Mouse (Mus musculus): Measurements from ENCODE around the gene Olfr1463. TPM values are rescaled to one million over a fixed set of nuclear protein-coding genes. Genes with fewer than 3 reads are reported as not detected.

Gene Olfr1463
- total RNA-seq (2018; cell fraction: chromatin; rRNA removed), result not detected
- not detected for total RNA-seq (2018; cell fraction: cytosol; rRNA removed)
- not detected for total RNA-seq (2018; cell fraction: nucleus; rRNA removed)
- not detected in 3 replicates for polyA plus RNA-seq (2018)

- no peaks in the 10 kb centered on the region for H3K36me3 ChIP-seq (ENCODE audit: inconsistent target)
- H3K79me2 ChIP-seq (ENCODE audit: inconsistent target), result no peaks in the 10 kb centered on the region
- H3K4me3 ChIP-seq (ENCODE audit: inconsistent target), result no peak within 1 kb of the TSS
- H3K27ac ChIP-seq, result no peak within 1 kb of the TSS
Measured at GRCm38 (mm10) chr19:13231028-13231427, at the start of gene Olfr1463. Olfr1463 (plus strand) TSS chr19:13231328.

GRCm38 (mm10) chr19:13185434-13185833 lies 45.7 kb upstream of the Olfr1463 start, which contains the start of gene Olfr1462:
Olfr1462 (plus strand) TSS chr19:13185734.
- H3K4me3 ChIP-seq (ENCODE audit: inconsistent target), result no peak within 1 kb of the TSS
- no peaks in the 10 kb centered on the region for H3K79me2 ChIP-seq (ENCODE audit: inconsistent target)
- no peak within 1 kb of the TSS for H3K27ac ChIP-seq
- 89% methylated on average over 1 of the region's 1 CpGs for WGBS (ENCODE audit: missing documents)
- no peaks in the 10 kb centered on the region for H3K36me3 ChIP-seq (ENCODE audit: inconsistent target)

- Histone ChIP-seq H3K4me3 (ENCODE audit: inconsistent target) (no peak overlapping the region), H3K27ac (no peak overlapping the region), H3K79me2 (ENCODE audit: inconsistent target) (no peaks in the 10 kb centered on the region), H3K36me3 (ENCODE audit: inconsistent target) (no peaks in the 10 kb centered on the region)
- WGBS (ENCODE audit: missing documents), result 93% methylated on average over 11 of the region's 11 CpGs
Measured at GRCm38 (mm10) chr19:13221666-13222065, 9.5 kb upstream of the Olfr1463 start.

Other genes with a start within 250 kb of the Olfr1463 start
- not detected in 3 replicates for gene Olfr1451, start 236.3 kb upstream of the Olfr1463 start, polyA plus RNA-seq (2018)
- not detected in 3 replicates for gene Olfr1453, start 203.0 kb upstream of the Olfr1463 start, polyA plus RNA-seq (2018)
- not detected in 3 replicates for gene Olfr1454, start 170.7 kb upstream of the Olfr1463 start, polyA plus RNA-seq (2018)
- not detected in 3 replicates for gene Olfr1457, start 133.4 kb upstream of the Olfr1463 start, polyA plus RNA-seq (2018)
- gene Olfr1458, start 124.6 kb upstream of the Olfr1463 start, polyA plus RNA-seq (2018), result not detected in 3 replicates
- gene Olfr1459, start 81.8 kb upstream of the Olfr1463 start, polyA plus RNA-seq (2018), result not detected in 3 replicates
- gene Olfr1461, start 68.3 kb upstream of the Olfr1463 start, polyA plus RNA-seq (2018), result not detected in 3 replicates
- not detected in 3 replicates for gene Olfr1462, start 45.6 kb upstream of the Olfr1463 start, polyA plus RNA-seq (2018)
- gene Olfr1465, start 84.2 kb downstream of the Olfr1463 start, polyA plus RNA-seq (2018), result not detected in 3 replicates
- not detected in 3 replicates for gene Olfr1466, start 107.5 kb downstream of the Olfr1463 start, polyA plus RNA-seq (2018)
- not detected in 3 replicates for gene Olfr1467, start 130.9 kb downstream of the Olfr1463 start, polyA plus RNA-seq (2018)
- gene Olfr1469, start 176.5 kb downstream of the Olfr1463 start, polyA plus RNA-seq (2018), result not detected in 3 replicates
- gene Olfr1471, start 212.1 kb downstream of the Olfr1463 start, polyA plus RNA-seq (2018), result not detected in 3 replicates
- gene Olfr1472, start 224.8 kb downstream of the Olfr1463 start, polyA plus RNA-seq (2018), result not detected in 3 replicates
- not detected in 3 replicates for gene Olfr1474, start 238.2 kb downstream of the Olfr1463 start, polyA plus RNA-seq (2018)
- not detected in 3 replicates for gene Olfr1475, start 248.9 kb downstream of the Olfr1463 start, polyA plus RNA-seq (2018)